Mouse (Mus musculus) midbrain, embryonic 14.5 days (tissue): ENCODE results near the gene C1qa. TPM values are rescaled to one million over a fixed set of nuclear protein-coding genes. Genes with fewer than 3 reads are reported as not detected.
A peak's percentile ranks its signal among the peaks of the same experiment; 100 is the strongest.

ENCODE experiments used
- ATAC-seq: fragments of 200-750 bp; cut with Nextera tagmentation; 2 replicates; pipeline ENCODE4 v1.8.0; 2017; ENCODE audit warnings: moderate number of reproducible peaks, moderate library complexity; ENCODE audit not compliant: low FRiP score, low TSS enrichment
- DNase-seq: peaks from one replicate; pipeline ENCODE4 v3.0.0-alpha.2; 2015
- H3K27ac ChIP-seq: fragments of 300-500 bp; sonication (generic); replicated peaks from 2 replicates; pipeline ENCODE4 v1.5.1; 2014; ENCODE audit warnings: mild to moderate bottlenecking, low read depth, low read length, moderate library complexity
- H3K27me3 ChIP-seq: fragments of 300-500 bp; sonication (generic); 2 replicates; pipeline ENCODE4 v1.6.1; 2014; ENCODE audit warnings: low read length, control low read depth, mixed read lengths; ENCODE audit not compliant: control insufficient read depth, insufficient read depth
- H3K36me3 ChIP-seq: fragments of 300-500 bp; sonication (generic); 2 replicates; pipeline ENCODE4 v1.6.1; 2014; ENCODE audit warnings: low read length, control low read depth; ENCODE audit not compliant: control insufficient read depth, insufficient read depth
- H3K4me1 ChIP-seq: fragments of 300-500 bp; sonication (generic); 2 replicates; pipeline ENCODE4 v1.6.1; 2014; ENCODE audit warnings: mild to moderate bottlenecking, antibody characterized with exemption, low read length, control low read depth; ENCODE audit not compliant: control insufficient read depth, insufficient read depth
- H3K4me2 ChIP-seq: fragments of 300-500 bp; sonication (generic); 2 replicates; pipeline ENCODE4 v1.6.1; 2014; ENCODE audit warnings: mild to moderate bottlenecking, low read length, moderate library complexity
- H3K4me3 ChIP-seq: fragments of 300-500 bp; sonication (generic); replicated peaks from 2 replicates; pipeline ENCODE4 v1.5.1; 2014; ENCODE audit warnings: low read depth, low read length
- H3K9ac ChIP-seq: fragments of 300-500 bp; sonication (generic); replicated peaks from 2 replicates; pipeline ENCODE4 v1.6.1; 2014; ENCODE audit warnings: mild to moderate bottlenecking, low read length, moderate library complexity
- H3K9me3 ChIP-seq: fragments of 300-500 bp; sonication (generic); 2 replicates; pipeline ENCODE4 v1.6.1; 2016; ENCODE audit warnings: low read length, control low read depth, mixed read lengths; ENCODE audit not compliant: control insufficient read depth
- WGBS: fragments of 180-500 bp; shearing (Covaris S2); extraction: QIAGEN DNeasy Blood & Tissue Kit; methylation state at CpG from one replicate; pipeline ENCODE4 v1.1.7; 2014; 5-methylcytosine and 5-hydroxymethylcytosine counted together
- polyA plus RNA-seq: library from polyadenylated mRNA; unstranded; fragments of >200 nt; fragmentation: Nextera tagmentation; extraction: Ambion mirVana; gene quantifications from 2 replicates; pipeline ENCODE4 v1.2.1, GENCODE M21; 2014

C1qa gene
- polyA plus RNA-seq, 1 experiment from 2014 or later = 23.0 TPM

DNA sequence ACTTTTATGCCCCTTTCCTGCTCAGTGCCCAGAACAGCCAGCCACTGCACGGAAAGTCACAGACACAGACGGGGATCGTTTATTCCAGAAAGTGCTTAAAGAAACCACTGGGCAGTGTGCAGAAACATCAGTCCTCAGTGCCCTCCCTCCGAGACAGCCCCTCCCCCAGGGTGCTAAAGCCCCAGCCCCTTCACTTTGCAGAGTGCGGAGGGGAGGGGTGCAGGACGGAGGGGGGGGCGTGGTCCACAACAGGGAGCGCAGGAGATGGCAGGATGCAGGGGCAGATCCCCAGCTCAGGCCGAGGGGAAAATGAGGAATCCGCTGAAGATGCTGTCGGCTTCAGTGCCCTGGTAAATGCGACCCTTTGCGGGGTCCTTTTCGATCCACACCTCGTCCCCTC lies 2.7 kb downstream of the C1qa start:
- H3K4me3 ChIP-seq = no peak overlapping the region
- H3K4me2 ChIP-seq = peak overlapping the region; percentile 25; the same call in 1 of the 2 replicates
- peaks cover 35% of the 10 kb centered on the region for H3K27me3 ChIP-seq
- ATAC-seq = no peak
- H3K36me3 ChIP-seq = no peaks in the 10 kb centered on the region
- WGBS = 4% methylated on average over 15 of the region's 15 CpGs
- no peak overlapping the region for H3K27ac ChIP-seq
- no peak for DNase-seq
- no peaks in the 10 kb centered on the region for H3K4me1 ChIP-seq
- H3K9me3 ChIP-seq = no peaks in the 10 kb centered on the region
- H3K9ac ChIP-seq = peak overlapping the region; percentile 23; the same call in 1 of the 2 replicates

DNA sequence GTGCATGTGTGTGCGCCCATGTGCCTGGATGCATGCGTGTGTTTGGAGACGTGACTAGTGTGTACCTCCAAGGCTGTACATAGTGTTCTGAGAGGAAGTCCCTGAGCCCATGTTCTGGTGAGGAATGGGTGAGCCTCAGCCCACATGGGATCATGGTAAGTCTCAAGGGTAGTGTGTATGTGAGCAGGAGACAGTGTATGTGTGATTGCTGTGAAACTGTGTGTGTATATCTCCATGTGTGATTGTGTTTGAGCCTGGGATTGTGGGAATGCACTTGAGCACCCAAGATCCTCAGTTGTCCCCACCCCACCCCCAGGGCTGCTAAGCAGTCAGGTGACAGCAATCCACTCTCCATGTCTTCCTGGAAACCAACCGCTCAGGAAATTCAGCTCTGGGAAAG lies 3.8 kb downstream of the C1qa start:
- Histone ChIP-seq H3K9me3 (no peaks in the 10 kb centered on the region), H3K4me3 (no peak overlapping the region), H3K4me2 (no peak overlapping the region), H3K27me3 (peaks cover 35% of the 10 kb centered on the region), H3K9ac (no peak overlapping the region), H3K4me1 (no peaks in the 10 kb centered on the region), H3K36me3 (no peaks in the 10 kb centered on the region), H3K27ac (no peak overlapping the region)
- WGBS = 82% methylated on average over 4 of the region's 4 CpGs
- DNase-seq (no peak), ATAC-seq (no peak)

DNA sequence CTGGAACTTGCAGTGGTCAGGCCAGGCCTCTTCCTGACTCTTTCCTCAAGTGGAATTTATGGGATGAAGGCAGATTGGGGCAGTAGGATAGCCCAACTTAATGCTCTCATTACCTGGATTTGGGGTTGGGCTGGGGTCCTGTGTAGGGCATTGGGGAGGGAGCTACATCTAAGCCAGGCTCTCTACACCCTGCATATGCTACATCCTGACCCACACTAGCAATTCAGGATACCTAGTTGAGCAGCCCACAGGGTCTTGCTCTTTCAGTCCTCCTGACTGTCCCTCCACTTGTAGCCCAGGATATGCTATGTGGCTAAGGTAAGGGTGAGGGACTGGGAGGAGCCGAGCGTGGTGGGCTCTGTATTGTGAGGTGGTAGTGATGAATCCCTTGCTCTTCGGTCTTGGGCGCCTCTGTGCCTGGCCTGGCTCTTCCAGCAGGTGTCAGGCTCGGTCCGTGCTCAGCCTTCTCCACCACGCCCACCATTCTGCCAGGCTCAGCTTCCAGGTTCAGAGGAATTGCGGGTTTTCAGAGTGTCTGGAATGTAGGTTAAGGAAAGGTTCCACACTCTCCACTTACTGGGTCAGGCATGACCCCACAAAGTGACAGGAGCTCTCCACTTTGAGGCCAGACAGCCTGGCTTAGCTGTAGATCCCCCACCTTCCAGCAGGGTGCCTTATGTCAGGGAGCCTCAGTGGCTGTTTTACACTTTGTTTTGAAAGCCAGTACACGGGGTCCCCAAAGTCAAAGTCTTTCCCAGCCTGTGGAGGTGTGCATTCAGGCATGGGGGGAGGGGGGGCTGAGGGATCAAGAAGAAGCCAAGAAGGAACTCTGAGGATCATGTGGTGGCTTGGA lies 4.7 kb downstream of the C1qa start:
- Histone ChIP-seq H3K27ac (no peak overlapping the region), H3K4me3 (no peak overlapping the region), H3K9me3 (no peaks in the 10 kb centered on the region), H3K4me1 (no peaks in the 10 kb centered on the region), H3K9ac (no peak overlapping the region), H3K27me3 (peaks cover 35% of the 10 kb centered on the region), H3K36me3 (no peaks in the 10 kb centered on the region), H3K4me2 (no peak overlapping the region)
- ATAC-seq (peak; percentile 75), DNase-seq (peak; percentile 89)
- WGBS = 6% methylated on average over 9 of the region's 9 CpGs

DNA sequence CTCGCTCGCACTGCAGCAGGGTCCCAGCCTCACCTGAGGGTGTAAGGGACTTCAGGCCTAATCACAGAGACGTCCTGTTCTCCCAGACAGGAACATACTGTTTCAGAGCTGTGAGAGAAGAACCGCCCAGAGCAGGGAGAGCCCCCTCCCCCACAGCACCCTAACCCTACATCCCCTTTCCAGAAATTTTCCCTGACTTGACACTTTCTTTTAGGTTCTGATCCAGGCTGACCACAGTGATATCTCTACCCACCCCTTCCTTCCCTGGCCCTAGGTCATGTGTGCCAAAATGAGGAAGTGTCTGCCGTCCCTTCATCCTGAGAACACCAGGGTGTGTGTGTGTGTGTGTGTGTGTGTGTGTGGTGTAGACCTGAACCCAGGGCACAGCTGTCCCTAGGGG lies 5.8 kb downstream of the C1qa start, which contains the start of gene C1qc:
TSS of gene C1qc (minus strand) at position 255 of the 400 bp plus-strand sequence.
- no peaks in the 10 kb centered on the region for H3K9me3 ChIP-seq
- no peak within 1 kb of the TSS for H3K27ac ChIP-seq
- no peak within 1 kb of the TSS for H3K4me2 ChIP-seq
- no peaks in the 10 kb centered on the region for H3K4me1 ChIP-seq
- H3K36me3 ChIP-seq = no peaks in the 10 kb centered on the region
- no peak within 1 kb of the TSS for H3K4me3 ChIP-seq
- peaks cover 35% of the 10 kb centered on the region for H3K27me3 ChIP-seq
- H3K9ac ChIP-seq = no peak within 1 kb of the TSS
- no peak for ATAC-seq
- no peak for DNase-seq
- 63% methylated on average over 5 of the region's 5 CpGs for WGBS

DNA sequence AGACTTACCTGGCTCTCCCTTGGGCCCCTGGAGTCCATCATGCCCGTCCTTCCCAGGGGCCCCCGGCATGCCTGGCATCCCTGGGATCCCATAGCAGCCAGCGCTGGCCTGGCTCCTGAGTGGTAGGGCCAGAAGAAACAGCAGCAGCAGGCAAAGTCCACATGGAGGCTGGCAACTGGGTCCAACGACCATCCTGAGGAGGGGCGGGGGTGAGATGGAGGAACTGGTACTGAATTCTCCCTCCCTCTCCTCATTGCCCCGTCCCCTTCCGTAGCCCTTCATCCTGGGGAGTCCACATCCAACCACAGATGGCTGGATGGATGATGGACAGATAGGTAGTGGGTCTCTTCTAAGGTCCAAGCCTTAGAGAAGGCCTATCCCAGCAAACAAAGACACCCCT lies 6.2 kb downstream of the C1qa start:
- H3K36me3 ChIP-seq = no peaks in the 10 kb centered on the region
- H3K27ac ChIP-seq = no peak overlapping the region
- no peak overlapping the region for H3K4me2 ChIP-seq
- ATAC-seq (no peak), DNase-seq (no peak)
- WGBS = 69% methylated on average over 7 of the region's 7 CpGs
- no peaks in the 10 kb centered on the region for H3K4me1 ChIP-seq
- peaks cover 35% of the 10 kb centered on the region for H3K27me3 ChIP-seq
- no peaks in the 10 kb centered on the region for H3K9me3 ChIP-seq
- H3K9ac ChIP-seq = no peak overlapping the region
- H3K4me3 ChIP-seq = no peak overlapping the region

DNA sequence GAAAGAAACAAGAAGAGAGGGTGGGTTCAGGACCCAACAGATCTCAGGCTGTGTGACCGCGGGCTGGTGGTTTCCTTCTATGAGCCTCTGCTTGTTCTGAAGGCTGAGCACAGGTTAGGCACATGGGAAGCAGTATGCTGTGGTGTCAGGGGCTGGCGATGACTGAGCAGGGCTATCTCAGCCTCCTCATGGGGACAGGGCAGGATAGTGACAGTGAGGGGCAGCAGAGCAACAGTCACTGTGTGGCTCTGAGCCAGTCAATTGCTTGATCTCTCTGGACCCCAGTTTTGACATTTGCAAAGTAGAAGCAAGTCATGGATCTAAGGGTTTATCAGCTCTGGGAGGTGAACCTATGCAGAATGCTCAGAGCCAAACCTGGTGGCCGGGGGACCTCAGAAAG lies 7.5 kb downstream of the C1qa start:
- Histone ChIP-seq H3K9ac (no peak overlapping the region), H3K4me2 (no peak overlapping the region), H3K4me1 (peaks cover 7% of the 10 kb centered on the region), H3K27me3 (peaks cover 23% of the 10 kb centered on the region), H3K9me3 (no peaks in the 10 kb centered on the region), H3K4me3 (no peak overlapping the region), H3K27ac (no peak overlapping the region), H3K36me3 (no peaks in the 10 kb centered on the region)
- WGBS = 86% methylated on average over 4 of the region's 4 CpGs
- no peak for DNase-seq
- no peak for ATAC-seq

DNA sequence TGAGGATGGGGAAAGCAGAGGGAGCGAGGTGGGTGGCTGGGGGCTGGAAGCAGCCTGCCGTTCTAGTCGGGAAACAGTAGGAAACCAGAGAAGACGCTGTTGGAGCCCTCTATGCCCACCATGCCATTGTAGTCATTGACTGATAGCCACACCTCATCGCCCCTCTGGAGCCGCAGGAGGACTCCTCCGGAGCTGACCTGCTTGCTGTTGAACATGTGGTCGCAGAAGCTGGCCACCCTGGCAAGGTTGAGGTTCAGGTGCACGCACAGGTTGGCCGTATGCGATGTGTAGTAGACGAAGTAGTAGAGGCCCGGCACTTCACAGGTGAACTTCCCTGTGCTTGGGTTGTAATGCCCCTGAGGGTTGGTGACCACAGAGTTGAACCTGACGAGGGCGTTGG lies 8.6 kb downstream of the C1qa start:
- Histone ChIP-seq H3K27ac (no peak overlapping the region), H3K27me3 (peaks cover 14% of the 10 kb centered on the region), H3K4me3 (no peak overlapping the region), H3K9me3 (no peaks in the 10 kb centered on the region), H3K4me1 (peaks cover 12% of the 10 kb centered on the region), H3K36me3 (no peaks in the 10 kb centered on the region), H3K4me2 (no peak overlapping the region), H3K9ac (no peak overlapping the region)
- no peak for ATAC-seq
- 85% methylated on average over 15 of the region's 15 CpGs for WGBS
- DNase-seq = no peak

DNA sequence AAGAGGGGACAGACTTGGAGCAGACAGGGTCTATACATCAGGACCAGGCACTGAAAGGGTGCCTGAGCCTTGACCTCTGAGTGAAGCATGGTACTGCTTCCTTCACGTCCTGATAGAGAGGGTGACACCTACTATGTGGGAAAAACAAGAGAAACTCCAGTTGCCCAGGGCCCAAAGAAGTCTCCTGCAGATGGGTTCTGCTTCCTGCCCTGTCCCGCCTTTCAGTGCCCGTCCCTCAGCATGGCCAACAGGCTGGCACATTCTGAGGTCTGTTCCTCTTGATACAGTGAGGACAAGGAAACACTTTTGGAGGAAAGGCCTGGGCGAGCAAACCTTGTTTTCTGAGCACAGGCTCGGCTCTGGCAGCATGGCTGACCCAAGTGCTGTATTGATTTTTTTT lies 10.9 kb downstream of the C1qa start:
- H3K4me3 ChIP-seq = no peak overlapping the region
- 75% methylated on average over 5 of the region's 5 CpGs for WGBS
- no peaks in the 10 kb centered on the region for H3K9me3 ChIP-seq
- no peak overlapping the region for H3K4me2 ChIP-seq
- ATAC-seq = no peak
- H3K4me1 ChIP-seq = peaks cover 12% of the 10 kb centered on the region
- no peak overlapping the region for H3K27ac ChIP-seq
- H3K36me3 ChIP-seq = no peaks in the 10 kb centered on the region
- no peak for DNase-seq
- H3K9ac ChIP-seq = no peak overlapping the region
- 0 out of 2 replicates have a peak, but pooled peaks cover 4% of the 10 kb centered on the region for H3K27me3 ChIP-seq

DNA sequence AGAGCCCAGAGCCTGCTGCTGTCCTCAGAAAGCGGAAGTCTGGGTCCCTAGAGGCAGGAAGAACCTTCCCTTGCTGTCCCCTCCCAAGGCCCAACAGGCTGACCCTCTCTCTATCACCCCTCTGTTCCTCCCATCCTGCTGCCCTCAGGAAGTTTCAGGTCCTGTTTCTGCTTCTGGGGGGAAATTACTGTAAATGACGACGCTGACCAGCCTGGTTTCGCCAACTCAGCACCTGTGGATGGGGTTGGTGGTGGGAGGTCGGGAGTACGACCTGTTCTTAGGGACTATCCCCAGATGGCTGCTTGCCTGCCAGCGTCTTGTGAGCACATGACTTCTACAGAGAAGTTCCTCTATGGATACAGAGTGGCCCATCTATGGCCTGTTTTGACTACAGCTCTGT lies 12.5 kb downstream of the C1qa start, which contains the start of gene C1qb:
TSS of gene C1qb (minus strand) at position 87 of the 400 bp plus-strand sequence.
- H3K4me2 ChIP-seq = no peak within 1 kb of the TSS
- no peak within 1 kb of the TSS for H3K4me3 ChIP-seq
- 74% methylated on average over 7 of the region's 7 CpGs for WGBS
- no peaks in the 10 kb centered on the region for H3K27me3 ChIP-seq
- no peaks in the 10 kb centered on the region for H3K9me3 ChIP-seq
- H3K36me3 ChIP-seq = no peaks in the 10 kb centered on the region
- peak within 1 kb of the TSS; percentile 21 for H3K27ac ChIP-seq
- peaks cover 12% of the 10 kb centered on the region for H3K4me1 ChIP-seq
- no peak within 1 kb of the TSS for H3K9ac ChIP-seq
- no peak for DNase-seq
- ATAC-seq = no peak
